Mouse (Mus musculus) bone marrow macrophage, adult 2 months (primary cell): ENCODE measurements around the gene Fbxo27.

Experiments
- CTCF ChIP-seq: IDR thresholded peaks from 2 replicates; pipeline ENCODE4 v1.5.1; 2012; ENCODE audit warnings: low read depth, mild to moderate bottlenecking, low read length, moderate library complexity
- POLR2A ChIP-seq: IDR thresholded peaks from 2 replicates; pipeline ENCODE4 v1.6.1; 2012; ENCODE audit warnings: mild to moderate bottlenecking, low read depth, low read length, borderline replicate concordance

DNA sequence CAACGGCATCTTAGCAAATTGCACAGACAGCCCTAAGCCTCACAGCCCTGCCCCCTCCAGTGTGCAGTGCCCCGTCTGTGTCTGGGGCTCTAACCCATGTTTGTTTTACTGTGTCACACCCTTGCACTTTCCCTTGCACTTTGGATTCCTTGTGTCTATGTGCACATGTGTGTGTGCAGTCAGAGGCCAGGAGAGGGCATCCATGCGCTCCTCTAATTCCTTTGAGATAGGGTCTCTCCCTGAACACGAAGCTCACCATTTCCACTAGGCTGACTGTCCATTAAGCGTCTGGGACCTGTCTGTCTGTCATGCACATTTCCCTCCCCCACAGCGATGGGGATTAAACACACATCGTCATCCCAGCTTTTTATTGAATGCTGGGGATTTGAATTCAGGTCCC lies 45.6 kb upstream of the Fbxo27 start:
- TF ChIP-seq CTCF: 0 out of 2 replicates have a peak, but pooled peaks have one; percentile 12
- no peak for TF ChIP-seq POLR2A
